Mouse (Mus musculus) cortical plate, adult 2 months (tissue): Measurements from ENCODE around the gene Rasal1.

Experiments
- CTCF ChIP-seq: fragments of 200-500 bp; IDR thresholded peaks from 2 replicates; pipeline ENCODE4 v1.5.1; 2011; ENCODE audit warnings: mild to moderate bottlenecking, control low read depth, low read length; ENCODE audit not compliant: insufficient read depth; ENCODE audit errors: extremely low read depth
- POLR2A ChIP-seq: fragments of 200-500 bp; IDR thresholded peaks from 2 replicates; pipeline ENCODE4 v1.6.1; 2011; ENCODE audit warnings: mild to moderate bottlenecking, low read length, control low read depth; ENCODE audit not compliant: insufficient read depth; ENCODE audit errors: extremely low read depth

DNA sequence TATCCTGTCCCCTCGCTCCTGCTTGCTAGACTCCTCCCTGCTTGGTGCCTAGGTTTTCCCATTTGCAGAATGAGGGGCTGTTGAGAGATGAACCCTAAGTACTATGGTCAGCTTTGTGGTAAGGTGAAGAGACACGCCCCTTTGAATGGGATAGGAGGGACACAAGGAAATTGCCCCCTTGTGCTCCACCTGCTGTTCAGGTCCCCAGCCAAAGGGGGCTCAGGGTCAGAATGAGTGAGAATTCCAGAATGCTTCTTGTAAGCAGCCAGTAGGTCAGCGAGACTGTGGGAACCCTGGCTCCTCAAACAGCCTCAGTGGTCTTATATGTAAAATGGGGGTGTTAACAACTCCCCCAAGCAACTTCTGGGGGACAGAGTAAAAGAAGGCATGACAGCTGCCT, 49.6 kb downstream of the Rasal1 start:
- no peak for TF ChIP-seq CTCF
- no peak for TF ChIP-seq POLR2A
